Mouse (Mus musculus) duodenum, adult 2 months (tissue): ENCODE data around the gene Arvcf. TPM values are rescaled to one million over a fixed set of nuclear protein-coding genes. Genes with fewer than 3 reads are reported as not detected.

Source experiments
- polyA plus RNA-seq: library from polyadenylated mRNA; depleted of rRNA; stranded (reverse); fragments of >200 nt; gene quantifications from 2 replicates; pipeline ENCODE4 v1.2.3, GENCODE M21; 2012; ENCODE audit warnings: low replicate concordance; rRNA removed

Gene Arvcf
- 10.5 and 11.1 TPM in 2 replicates for polyA plus RNA-seq

DNA sequence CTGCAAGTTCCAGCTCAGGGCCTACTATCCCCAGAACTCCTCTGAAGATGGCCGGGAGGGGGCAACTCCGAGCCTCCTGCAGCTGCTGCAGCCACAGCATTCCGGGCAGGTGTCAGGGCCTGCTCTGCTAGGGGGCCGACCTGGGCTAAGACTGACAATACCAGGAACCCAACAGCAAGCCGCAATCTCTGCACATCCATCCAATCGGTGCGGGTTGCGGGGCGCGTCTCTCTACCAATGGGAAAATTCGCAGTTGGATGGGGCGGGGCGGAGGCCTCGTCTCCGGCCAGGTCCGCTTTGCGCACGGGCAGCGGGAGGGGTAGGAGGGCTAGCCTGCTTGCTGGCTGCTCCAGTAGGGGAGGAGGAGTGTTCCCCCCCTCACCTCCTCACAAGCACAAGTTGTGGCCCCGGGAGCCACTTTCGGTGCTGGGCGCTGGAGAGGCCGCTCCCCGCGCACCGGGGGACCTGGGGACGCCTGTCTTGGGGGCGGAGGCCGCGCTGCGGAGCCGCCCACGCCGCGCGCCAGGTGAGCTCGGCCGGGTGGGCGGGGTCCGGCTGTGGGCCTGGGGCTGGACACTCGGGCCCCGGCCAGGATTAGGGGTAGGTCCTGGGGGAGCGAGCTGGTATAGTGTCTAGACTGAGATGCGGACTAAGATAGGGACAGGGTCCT lies at the start of gene Arvcf, which contains the start of gene Tango2:
Arvcf (plus strand) TSS at position 252 of the 670 bp plus-strand sequence.
Tango2 (minus strand) TSS at position 173 of the 670 bp plus-strand sequence.

GRCm38 (mm10) chr16:18426215-18426791 lies 78.3 kb downstream of the Arvcf start, which contains the start of gene Txnrd2:
Gene Txnrd2, plus strand, starts transcription at chr16:18426384.

DNA sequence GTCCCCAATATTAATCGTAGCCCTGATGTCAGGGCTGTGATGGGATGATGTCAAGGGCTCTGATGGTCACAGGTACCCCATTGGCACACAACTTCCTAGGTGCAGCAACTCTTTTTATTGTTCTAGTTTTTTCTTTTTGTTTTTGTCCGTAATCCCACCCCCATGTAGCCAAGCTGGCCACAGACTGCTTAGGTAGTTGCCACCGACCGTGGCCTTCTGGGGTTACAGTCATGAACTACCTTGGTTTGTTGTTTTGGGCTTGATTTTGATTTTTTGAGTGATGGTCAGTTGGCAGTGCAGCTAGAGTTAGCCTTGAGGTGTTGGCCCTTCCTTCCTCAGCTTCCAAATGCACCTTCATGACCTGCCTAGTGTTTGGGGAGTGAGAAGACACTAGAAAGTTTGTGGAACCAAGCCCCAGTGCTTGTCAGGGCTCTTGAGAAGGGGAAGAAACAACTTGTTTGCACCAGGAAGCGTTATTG lies 78.9 kb downstream of the Arvcf start, which contains the start of gene Comt:
Comt (minus strand) TSS at position 51 of the 479 bp plus-strand sequence.

Other genes starting within 250 kb of the Arvcf start
- 11.3 and 34.8 TPM in 2 replicates for gene Rtn4r, start 220.5 kb upstream of the Arvcf start, polyA plus RNA-seq
- gene Ccdc188, start 130.3 kb upstream of the Arvcf start, polyA plus RNA-seq: not detected in 2 replicates
- 22.7 and 36.2 TPM in 2 replicates for gene Zdhhc8, start 113.0 kb upstream of the Arvcf start, polyA plus RNA-seq
- gene Trmt2a, start 99.5 kb upstream of the Arvcf start, polyA plus RNA-seq: 26.9 and 28.8 TPM in 2 replicates
- gene Ranbp1, start 99.5 kb upstream of the Arvcf start, polyA plus RNA-seq: 45.7 and 96.7 TPM in 2 replicates
- gene Gm49776, start 89.9 kb upstream of the Arvcf start, polyA plus RNA-seq: not detected in 2 replicates
- gene Dgcr8, start 58.9 kb upstream of the Arvcf start, polyA plus RNA-seq: 7.2 and 10.0 TPM in 2 replicates
- 32.3 and 72.1 TPM in 2 replicates for gene Tango2, start 79 bp upstream of the Arvcf start, polyA plus RNA-seq
- 16.3 and 21.9 TPM in 2 replicates for gene Txnrd2, start 78.2 kb downstream of the Arvcf start, polyA plus RNA-seq
- gene Comt, start 78.7 kb downstream of the Arvcf start, polyA plus RNA-seq: 166 and 239 TPM in 2 replicates
- 11.7 and 15.7 TPM in 2 replicates for gene Gnb1l, start 150.5 kb downstream of the Arvcf start, polyA plus RNA-seq
- gene Rtl10, start 150.7 kb downstream of the Arvcf start, polyA plus RNA-seq: 4.1 and 6.5 TPM in 2 replicates
- gene Tbx1, start 242.5 kb downstream of the Arvcf start, polyA plus RNA-seq: 6.8 and 14.9 TPM in 2 replicates